ENCODE assay signal across 26 mouse cellular contexts in genomic region chr9:43899239-43899638, GRCm38 (mm10).
A peak's percentile ranks its signal among the peaks of the same experiment; 100 is the strongest.
DNase-seq lines count a peak whose midpoint lies in the region; ATAC-seq lines count a peak whose summit lies in the region.
"Had no signal": no experiment of that assay in that cellular context is flagged by ENCODE, and none has a peak within 500 bp of the region (broad histone marks: within the 10 kb centered on the region; RNA-seq: fewer than 3 reads in every experiment).

No protein-coding gene starts in this region.

- no peaks in the 10 kb centered on the region for H3K27me3 ChIP-seq in forebrain, embryonic 10.5 days (ENCODE audit: poor library complexity, severe bottlenecking)
- no peaks in the 10 kb centered on the region for H3K27me3 ChIP-seq in forebrain, embryonic 11.5 days (ENCODE audit: control insufficient read depth, insufficient read depth, low read length)
- no peaks in the 10 kb centered on the region for H3K27me3 ChIP-seq in midbrain, embryonic 10.5 days (ENCODE audit: low read depth, poor library complexity, severe bottlenecking)
- H3K27me3 ChIP-seq in midbrain, embryonic 14.5 days (ENCODE audit: control insufficient read depth, insufficient read depth, low read length) = no peaks in the 10 kb centered on the region
- H3K27me3 ChIP-seq in forebrain, embryonic 12.5 days = no peaks in the 10 kb centered on the region
- no peaks in the 10 kb centered on the region for H3K27me3 ChIP-seq in forebrain, embryonic 16.5 days (replicated peaks; ENCODE audit: control insufficient read depth, insufficient read depth, low read length)
- no peaks in the 10 kb centered on the region for H3K27me3 ChIP-seq in heart, embryonic 11.5 days (ENCODE audit: control insufficient read depth, insufficient read depth, low read length)
- H3K27me3 ChIP-seq: heart, embryonic 13.5 days; kidney, embryonic 15.5 days; liver, embryonic 13.5 days had no signal

- H3K9ac ChIP-seq in forebrain, embryonic 11.5 days (ENCODE audit: low read length) = no peak overlapping the region
- no peak overlapping the region for H3K9ac ChIP-seq in midbrain, embryonic 14.5 days (replicated peaks; ENCODE audit: low read length)
- no peak overlapping the region for H3K9ac ChIP-seq in forebrain, embryonic 12.5 days
- H3K9ac ChIP-seq in forebrain, embryonic 16.5 days (replicated peaks; ENCODE audit: low read depth, low read length) = no peak overlapping the region
- no peak overlapping the region for H3K9ac ChIP-seq in heart, embryonic 11.5 days (ENCODE audit: low read depth, low read length)
- H3K9ac ChIP-seq: heart, embryonic 13.5 days; kidney, embryonic 15.5 days; liver, embryonic 13.5 days had no signal

- DNase-seq in forebrain, embryonic 10.5 days (ENCODE audit: extremely low spot score, low spot score) = no peak
- DNase-seq in forebrain, embryonic 11.5 days (ENCODE audit: low spot score) = no peak
- DNase-seq in midbrain, embryonic 10.5 days (ENCODE audit: low spot score) = no peak
- DNase-seq in midbrain, embryonic 14.5 days = no peak
- DNase-seq: adrenal gland, postnatal 14 days; cerebellum, adult 18-20 months; cerebellum, postnatal 25 days; heart, adult 2 months; heart, postnatal 10 days; kidney, adult 18-20 months; kidney, postnatal 25 days; liver, embryonic 13.5 days; lung, adult 18-20 months; lung, postnatal 4 days; retina, postnatal 1 day; right cerebral cortex, postnatal 14 days; thymus, postnatal 25 days had no signal

- H3K27ac ChIP-seq in forebrain, embryonic 10.5 days = 0 out of 2 replicates have a peak overlapping the region, but pooled peaks have one; percentile 16
- H3K27ac ChIP-seq in forebrain, embryonic 11.5 days (ENCODE audit: low read depth, low read length) = no peak overlapping the region
- peak overlapping the region; percentile 28; the same call in 1 of the 2 replicates for H3K27ac ChIP-seq in midbrain, embryonic 10.5 days (replicated peaks)
- no peak overlapping the region for H3K27ac ChIP-seq in midbrain, embryonic 14.5 days (replicated peaks; ENCODE audit: low read depth, low read length)
- 0 out of 2 replicates have a peak overlapping the region, but pooled peaks have one; percentile 31 for H3K27ac ChIP-seq in forebrain, embryonic 12.5 days
- no peak overlapping the region for H3K27ac ChIP-seq in forebrain, embryonic 16.5 days (ENCODE audit: low read length)
- H3K27ac ChIP-seq in heart, embryonic 11.5 days (ENCODE audit: low read depth, low read length) = no peak overlapping the region
- H3K27ac ChIP-seq: heart, adult 2 months; heart, embryonic 13.5 days; kidney, embryonic 15.5 days; left cerebral cortex, adult 2 months; liver, embryonic 13.5 days had no signal

- H3K4me1 ChIP-seq in forebrain, embryonic 10.5 days = peaks cover 31% of the 10 kb centered on the region
- H3K4me1 ChIP-seq in forebrain, embryonic 11.5 days (replicated peaks; ENCODE audit: control insufficient read depth, insufficient read depth, low read length) = no peaks in the 10 kb centered on the region; the same call in 1 of the 2 replicates
- peaks cover 34% of the 10 kb centered on the region for H3K4me1 ChIP-seq in midbrain, embryonic 10.5 days
- peaks cover 10% of the 10 kb centered on the region; the same call in 1 of the 2 replicates for H3K4me1 ChIP-seq in midbrain, embryonic 14.5 days (ENCODE audit: control insufficient read depth, insufficient read depth, low read length)
- H3K4me1 ChIP-seq in forebrain, embryonic 12.5 days = peaks cover 10% of the 10 kb centered on the region; the same call in 1 of the 2 replicates
- H3K4me1 ChIP-seq in forebrain, embryonic 16.5 days (replicated peaks; ENCODE audit: control insufficient read depth, insufficient read depth, low read length) = peaks cover 9% of the 10 kb centered on the region
- peaks cover 22% of the 10 kb centered on the region for H3K4me1 ChIP-seq in heart, embryonic 11.5 days (ENCODE audit: control insufficient read depth, insufficient read depth, low read length)
- H3K4me1 ChIP-seq: liver, embryonic 13.5 days; megakaryocyte, embryonic 14.5 days had no signal

- H3K4me2 ChIP-seq in forebrain, embryonic 11.5 days (ENCODE audit: low read depth, low read length, severe bottlenecking) = no peak overlapping the region
- H3K4me2 ChIP-seq in midbrain, embryonic 14.5 days (ENCODE audit: low read length) = no peak overlapping the region
- H3K4me2 ChIP-seq in forebrain, embryonic 12.5 days = no peak overlapping the region
- H3K4me2 ChIP-seq in forebrain, embryonic 16.5 days (ENCODE audit: low read length) = no peak overlapping the region
- no peak overlapping the region for H3K4me2 ChIP-seq in heart, embryonic 11.5 days
- H3K4me2 ChIP-seq: heart, embryonic 13.5 days; kidney, embryonic 15.5 days; liver, embryonic 13.5 days had no signal

- ATAC-seq in forebrain, embryonic 11.5 days (replicated peaks; ENCODE audit: low FRiP score) = no peak
- ATAC-seq in midbrain, embryonic 14.5 days (ENCODE audit: low FRiP score, low TSS enrichment) = no peak
- no peak for ATAC-seq in forebrain, embryonic 12.5 days (ENCODE audit: low FRiP score)
- peak; percentile 85 for ATAC-seq in forebrain, embryonic 16.5 days
- no peak for ATAC-seq in heart, embryonic 11.5 days (replicated peaks; ENCODE audit: insufficient number of reproducible peaks, low FRiP score, low TSS enrichment)
- no peak for ATAC-seq in frontal cortex, adult (ENCODE audit: low TSS enrichment)
- ATAC-seq: lung, postnatal 0 days had no signal

- H3K9me3 ChIP-seq in forebrain, embryonic 10.5 days = no peaks in the 10 kb centered on the region
- H3K9me3 ChIP-seq in forebrain, embryonic 11.5 days (ENCODE audit: control insufficient read depth, low read length) = no peaks in the 10 kb centered on the region
- H3K9me3 ChIP-seq in midbrain, embryonic 10.5 days (replicated peaks) = no peaks in the 10 kb centered on the region
- no peaks in the 10 kb centered on the region for H3K9me3 ChIP-seq in midbrain, embryonic 14.5 days (ENCODE audit: control insufficient read depth, low read length)
- no peaks in the 10 kb centered on the region for H3K9me3 ChIP-seq in forebrain, embryonic 12.5 days
- H3K9me3 ChIP-seq in forebrain, embryonic 16.5 days (ENCODE audit: control insufficient read depth, low read length) = no peaks in the 10 kb centered on the region
- H3K9me3 ChIP-seq in heart, embryonic 11.5 days (replicated peaks; ENCODE audit: control insufficient read depth, low read length) = no peaks in the 10 kb centered on the region
- H3K9me3 ChIP-seq: heart, embryonic 13.5 days; kidney, embryonic 15.5 days; liver, embryonic 13.5 days; megakaryocyte, embryonic 14.5 days had no signal

- H3K4me3 ChIP-seq in forebrain, embryonic 10.5 days = no peak overlapping the region
- H3K4me3 ChIP-seq in forebrain, embryonic 11.5 days (ENCODE audit: low read depth, low read length) = no peak overlapping the region
- H3K4me3 ChIP-seq in midbrain, embryonic 10.5 days = no peak overlapping the region
- no peak overlapping the region for H3K4me3 ChIP-seq in midbrain, embryonic 14.5 days (replicated peaks; ENCODE audit: low read depth, low read length)
- H3K4me3 ChIP-seq in forebrain, embryonic 12.5 days (replicated peaks) = no peak overlapping the region
- H3K4me3 ChIP-seq in forebrain, embryonic 16.5 days (replicated peaks; ENCODE audit: low read length) = no peak overlapping the region
- no peak overlapping the region for H3K4me3 ChIP-seq in heart, embryonic 11.5 days (ENCODE audit: low read depth, low read length)
- H3K4me3 ChIP-seq: heart, adult 2 months; heart, embryonic 13.5 days; kidney, embryonic 15.5 days; left cerebral cortex, adult 2 months; liver, embryonic 13.5 days; megakaryocyte, embryonic 14.5 days had no signal

- 60% methylated on average over 4 of the region's 4 CpGs for WGBS in forebrain, embryonic 10.5 days
- WGBS in forebrain, embryonic 11.5 days = 69% methylated on average over 4 of the region's 4 CpGs
- 54% methylated on average over 4 of the region's 4 CpGs for WGBS in midbrain, embryonic 10.5 days
- 44% methylated on average over 4 of the region's 4 CpGs for WGBS in midbrain, embryonic 14.5 days
- 58% methylated on average over 4 of the region's 4 CpGs for WGBS in forebrain, embryonic 12.5 days
- WGBS in forebrain, embryonic 16.5 days = 27% methylated on average over 4 of the region's 4 CpGs
- 42% methylated on average over 4 of the region's 4 CpGs for WGBS in heart, embryonic 11.5 days (ENCODE audit: insufficient replicate concordance)

- no peaks in the 10 kb centered on the region for H3K36me3 ChIP-seq in forebrain, embryonic 10.5 days (replicated peaks)
- no peaks in the 10 kb centered on the region for H3K36me3 ChIP-seq in forebrain, embryonic 11.5 days (ENCODE audit: control insufficient read depth, insufficient read depth, low read length)
- H3K36me3 ChIP-seq in midbrain, embryonic 10.5 days = no peaks in the 10 kb centered on the region
- H3K36me3 ChIP-seq in midbrain, embryonic 14.5 days (ENCODE audit: control insufficient read depth, insufficient read depth, low read length) = no peaks in the 10 kb centered on the region
- no peaks in the 10 kb centered on the region for H3K36me3 ChIP-seq in forebrain, embryonic 12.5 days (replicated peaks)
- no peaks in the 10 kb centered on the region for H3K36me3 ChIP-seq in forebrain, embryonic 16.5 days (ENCODE audit: control insufficient read depth, insufficient read depth)
- no peaks in the 10 kb centered on the region for H3K36me3 ChIP-seq in heart, embryonic 11.5 days (ENCODE audit: control insufficient read depth, insufficient read depth, low read length)
- H3K36me3 ChIP-seq: heart, embryonic 13.5 days; kidney, embryonic 15.5 days; liver, embryonic 13.5 days had no signal

Comparison
In these comparisons a context has a peak if more than half of its experiments do, and no peak if none do; other contexts are left out.
1. H3K27ac ChIP-seq: peak in forebrain, embryonic 10.5 days (single experiment), midbrain, embryonic 10.5 days (single experiment) and forebrain, embryonic 12.5 days (single experiment); none in forebrain, embryonic 11.5 days (single experiment), midbrain, embryonic 14.5 days (single experiment), forebrain, embryonic 16.5 days (single experiment) and heart, embryonic 11.5 days (single experiment).